Mouse (Mus musculus): Measurements from ENCODE around the gene Mtmr14. TPM values are rescaled to one million over a fixed set of nuclear protein-coding genes. Genes with fewer than 3 reads are reported as not detected.

The Mtmr14 gene
- total RNA-seq, 4 experiments from 2014 or later = 14.5 to 22.9 (median 16.4) TPM

GRCm38 (mm10) chr6:113276846-113277245 lies 39.2 kb downstream of the Mtmr14 start:
- peak in 1 of 2 experiments; percentile 65 for DNase-seq (ENCODE audit: low spot score in 2 of 2)

GRCm38 (mm10) chr6:113281676-113282075 lies 44.0 kb downstream of the Mtmr14 start:
- DNase-seq (ENCODE audit: low spot score in 2 of 2) = no peak

- peak in 1 of 2 experiments; percentile 48 for DNase-seq (ENCODE audit: low spot score in 2 of 2)
Measured at GRCm38 (mm10) chr6:113282101-113282802, 44.6 kb downstream of the Mtmr14 start, which contains the start of gene Cpne9. Gene Cpne9 (plus strand): TSS chr6:113282307.

GRCm38 (mm10) chr6:113282969-113283368 lies 45.3 kb downstream of the Mtmr14 start:
- DNase-seq (ENCODE audit: low spot score in 2 of 2) = no peak

- no peak for DNase-seq (ENCODE audit: low spot score in 2 of 2)
Measured at GRCm38 (mm10) chr6:113283500-113283899, 45.9 kb downstream of the Mtmr14 start.

- DNase-seq (ENCODE audit: low spot score in 2 of 2) = no peak
Measured at GRCm38 (mm10) chr6:113284931-113285330, 47.3 kb downstream of the Mtmr14 start.

- DNase-seq (ENCODE audit: low spot score in 2 of 2) = no peak
Measured at GRCm38 (mm10) chr6:113286316-113286715, 48.7 kb downstream of the Mtmr14 start.

- DNase-seq (ENCODE audit: low spot score in 2 of 2) = peak in 1 of 2 experiments; percentile 78
Measured at GRCm38 (mm10) chr6:113287236-113287635, 49.6 kb downstream of the Mtmr14 start.

- no peak for DNase-seq (ENCODE audit: low spot score in 2 of 2)
Measured at GRCm38 (mm10) chr6:113289346-113289745, 51.7 kb downstream of the Mtmr14 start.

- DNase-seq (ENCODE audit: low spot score in 2 of 2) = no peak
Measured at GRCm38 (mm10) chr6:113290346-113290745, 52.7 kb downstream of the Mtmr14 start.

- no peak for DNase-seq (ENCODE audit: low spot score in 2 of 2)
Measured at GRCm38 (mm10) chr6:113292938-113293337, 55.3 kb downstream of the Mtmr14 start.

GRCm38 (mm10) chr6:113296046-113296445 lies 58.4 kb downstream of the Mtmr14 start:
- no peak for DNase-seq (ENCODE audit: low spot score in 2 of 2)

- DNase-seq (ENCODE audit: low spot score in 2 of 2) = no peak
Measured at GRCm38 (mm10) chr6:113296639-113297038, 59.0 kb downstream of the Mtmr14 start.

- no peak for DNase-seq (ENCODE audit: low spot score in 2 of 2)
Measured at GRCm38 (mm10) chr6:113301350-113301749, 63.7 kb downstream of the Mtmr14 start.

GRCm38 (mm10) chr6:113302258-113302657 lies 64.6 kb downstream of the Mtmr14 start:
- DNase-seq (ENCODE audit: low spot score in 2 of 2) = no peak

GRCm38 (mm10) chr6:113306322-113306985 lies 68.8 kb downstream of the Mtmr14 start:
- peak; percentile 95 to 100 for DNase-seq (ENCODE audit: low spot score in 2 of 2)

- DNase-seq (ENCODE audit: low spot score in 2 of 2) = no peak
Measured at GRCm38 (mm10) chr6:113306986-113307349, 69.3 kb downstream of the Mtmr14 start, which contains the start of gene Brpf1. Gene Brpf1 (plus strand): TSS chr6:113307137.

- peak in 1 of 2 experiments; percentile 29 for DNase-seq (ENCODE audit: low spot score in 2 of 2)
Measured at GRCm38 (mm10) chr6:113307481-113308121, 70.0 kb downstream of the Mtmr14 start.

GRCm38 (mm10) chr6:113308141-113308540 lies 70.5 kb downstream of the Mtmr14 start:
- no peak for DNase-seq (ENCODE audit: low spot score in 2 of 2)

GRCm38 (mm10) chr6:113315972-113316371 lies 78.3 kb downstream of the Mtmr14 start:
- DNase-seq (ENCODE audit: low spot score in 2 of 2) = no peak

GRCm38 (mm10) chr6:113326533-113327315 lies 89.1 kb downstream of the Mtmr14 start, which contains the start of gene Ogg1:
Gene Ogg1 (plus strand): TSS chr6:113326972.
- DNase-seq (ENCODE audit: low spot score in 2 of 2) = peak; percentile 91 to 99
